Mouse (Mus musculus) stomach, embryonic 16.5 days (tissue): ENCODE data around the gene Panx1. TPM values are rescaled to one million over a fixed set of nuclear protein-coding genes. Genes with fewer than 3 reads are reported as not detected.

Source experiments
- ATAC-seq: fragments of 200-750 bp; cut with Nextera tagmentation; 2 replicates; pipeline ENCODE4 v1.8.0; 2017; ENCODE audit warnings: moderate number of reproducible peaks, moderate TSS enrichment; ENCODE audit not compliant: insufficient read depth, low FRiP score
- H3K27ac ChIP-seq: fragments of 300-500 bp; sonication (generic); 2 replicates; pipeline ENCODE4 v1.5.1; 2014; ENCODE audit warnings: low read length
- H3K27me3 ChIP-seq: fragments of 300-500 bp; sonication (generic); 2 replicates; pipeline ENCODE4 v1.6.1; 2014; ENCODE audit warnings: low read length, control low read depth, mixed read lengths; ENCODE audit not compliant: control insufficient read depth, insufficient read depth
- H3K36me3 ChIP-seq: fragments of 300-500 bp; sonication (generic); 2 replicates; pipeline ENCODE4 v1.6.1; 2014; ENCODE audit warnings: low read length; ENCODE audit not compliant: control insufficient read depth, insufficient read depth
- H3K4me1 ChIP-seq: fragments of 300-500 bp; sonication (generic); 2 replicates; pipeline ENCODE4 v1.6.1; 2014; ENCODE audit warnings: low read length, control low read depth, mixed read lengths; ENCODE audit not compliant: control insufficient read depth, insufficient read depth
- H3K4me2 ChIP-seq: fragments of 300-500 bp; sonication (generic); 2 replicates; pipeline ENCODE4 v1.6.1; 2014; ENCODE audit warnings: low read depth, low read length, mixed read lengths
- H3K4me3 ChIP-seq: fragments of 300-500 bp; sonication (generic); replicated peaks from 2 replicates; pipeline ENCODE4 v1.5.1; 2014; ENCODE audit warnings: mild to moderate bottlenecking, low read length
- H3K9ac ChIP-seq: fragments of 300-500 bp; sonication (generic); 2 replicates; pipeline ENCODE4 v1.6.1; 2014; ENCODE audit warnings: low read length
- H3K9me3 ChIP-seq: fragments of 300-500 bp; sonication (generic); replicated peaks from 2 replicates; pipeline ENCODE4 v1.6.1; 2016; ENCODE audit warnings: low read length, control low read depth; ENCODE audit not compliant: control insufficient read depth
- WGBS: fragments of 180-500 bp; shearing (Covaris S2); extraction: QIAGEN DNeasy Blood & Tissue Kit; methylation state at CpG from one replicate; pipeline ENCODE4 v1.1.7; 2014; 5-methylcytosine and 5-hydroxymethylcytosine counted together
- polyA plus RNA-seq: library from polyadenylated mRNA; unstranded; fragments of >200 nt; fragmentation: Nextera tagmentation; extraction: Ambion mirVana; gene quantifications from 2 replicates; pipeline ENCODE4 v1.2.1, GENCODE M21; 2015

Gene Panx1
- polyA plus RNA-seq, 1 experiment from 2014 or later: 25.9 TPM

- no peak overlapping the region for H3K4me2 ChIP-seq
- 86% methylated on average over 1 of the region's 1 CpGs for WGBS
Observed at GRCm38 (mm10) chr9:14967598-14967997, 77.7 kb downstream of the Panx1 start.

GRCm38 (mm10) chr9:14966787-14967186 is 78.5 kb downstream of the Panx1 start:
- Histone ChIP-seq H3K27ac (no peak overlapping the region), H3K9me3 (no peaks in the 10 kb centered on the region), H3K9ac (no peak overlapping the region), H3K4me3 (no peak overlapping the region), H3K36me3 (no peaks in the 10 kb centered on the region), H3K4me2 (no peak overlapping the region), H3K4me1 (no peaks in the 10 kb centered on the region), H3K27me3 (no peaks in the 10 kb centered on the region)
- WGBS: 57% methylated on average over 4 of the region's 4 CpGs
- no peak for ATAC-seq

More at GRCm38 (mm10) chr9:14967598-14967997, 77.7 kb downstream of the Panx1 start:
- Histone ChIP-seq H3K4me1 (no peaks in the 10 kb centered on the region), H3K27me3 (no peaks in the 10 kb centered on the region), H3K4me3 (no peak overlapping the region), H3K27ac (no peak overlapping the region), H3K36me3 (no peaks in the 10 kb centered on the region), H3K9me3 (no peaks in the 10 kb centered on the region), H3K9ac (no peak overlapping the region)
- no peak for ATAC-seq

GRCm38 (mm10) chr9:14965368-14965767 is 79.9 kb downstream of the Panx1 start:
- Histone ChIP-seq H3K9me3 (no peaks in the 10 kb centered on the region), H3K36me3 (no peaks in the 10 kb centered on the region), H3K4me3 (no peak overlapping the region), H3K4me2 (no peak overlapping the region), H3K4me1 (no peaks in the 10 kb centered on the region), H3K9ac (no peak overlapping the region), H3K27me3 (no peaks in the 10 kb centered on the region), H3K27ac (no peak overlapping the region)
- ATAC-seq: no peak

GRCm38 (mm10) chr9:14962769-14963168 is 82.5 kb downstream of the Panx1 start:
- H3K27ac ChIP-seq: no peak overlapping the region
- no peaks in the 10 kb centered on the region for H3K4me1 ChIP-seq
- H3K9ac ChIP-seq: no peak overlapping the region
- no peaks in the 10 kb centered on the region for H3K27me3 ChIP-seq
- ATAC-seq: no peak
- no peak overlapping the region for H3K4me3 ChIP-seq
- no peak overlapping the region for H3K4me2 ChIP-seq
- H3K9me3 ChIP-seq: no peaks in the 10 kb centered on the region
- WGBS: 69% methylated on average over 1 of the region's 1 CpGs
- no peaks in the 10 kb centered on the region for H3K36me3 ChIP-seq

GRCm38 (mm10) chr9:14954659-14955058 is 90.6 kb downstream of the Panx1 start:
- H3K27me3 ChIP-seq: no peaks in the 10 kb centered on the region
- H3K4me3 ChIP-seq: no peak overlapping the region
- no peak overlapping the region for H3K9ac ChIP-seq
- peaks cover 5% of the 10 kb centered on the region; the same call in 1 of the 2 replicates for H3K9me3 ChIP-seq
- no peak for ATAC-seq
- no peaks in the 10 kb centered on the region for H3K36me3 ChIP-seq
- no peaks in the 10 kb centered on the region for H3K4me1 ChIP-seq
- no peak overlapping the region for H3K4me2 ChIP-seq
- H3K27ac ChIP-seq: no peak overlapping the region
- 73% methylated on average over 1 of the region's 1 CpGs for WGBS

Other genes with a start within 250 kb of the Panx1 start
- gene Gpr83, start 185.3 kb downstream of the Panx1 start, polyA plus RNA-seq: 0.36 and 0.65 TPM in 2 replicates
- not detected in 2 replicates for gene Izumo1r, start 141.5 kb downstream of the Panx1 start, polyA plus RNA-seq
- 0.05 TPM in 1 of 2 replicates, not detected in the other for gene Hephl1, start 66.6 kb upstream of the Panx1 start, polyA plus RNA-seq
- gene Vstm5, start 193.6 kb upstream of the Panx1 start, polyA plus RNA-seq: 7.4 and 10.8 TPM in 2 replicates
- 24.8 and 26.8 TPM in 2 replicates for gene Med17, start 234.5 kb upstream of the Panx1 start, polyA plus RNA-seq